Mouse (Mus musculus) myocyte (in vitro differentiated cells): ENCODE measurements around the gene Smchd1. TPM values are rescaled to one million over a fixed set of nuclear protein-coding genes. Genes with fewer than 3 reads are reported as not detected.

Source experiments
- H3K27me3 ChIP-seq: one replicate; pipeline ENCODE4 v1.6.1; 2011; ENCODE audit not compliant: control insufficient read depth, insufficient read depth, insufficient read length
- H3K36me3 ChIP-seq: one replicate; pipeline ENCODE4 v1.6.1; 2011; ENCODE audit not compliant: control insufficient read depth, insufficient read depth
- H3K4me2 ChIP-seq: one replicate; pipeline ENCODE4 v1.6.1; 2011; ENCODE audit warnings: low read depth, control low read depth
- H3K4me3 ChIP-seq: one replicate; pipeline ENCODE4 v1.5.1; 2011; ENCODE audit warnings: mild to moderate bottlenecking, control low read depth, moderate library complexity
- H3K79me2 ChIP-seq: one replicate; pipeline ENCODE4 v1.6.1; 2011; ENCODE audit not compliant: control insufficient read depth, insufficient read depth
- H3ac ChIP-seq: one replicate; pipeline ENCODE4 v1.6.1; 2011; ENCODE audit not compliant: control insufficient read depth, insufficient read length
- CEBPB ChIP-seq: IDR thresholded peaks from 2 replicates; pipeline ENCODE4 v1.6.1; 2011; ENCODE audit warnings: mild to moderate bottlenecking, moderate library complexity; ENCODE audit not compliant: poor library complexity, insufficient read depth, severe bottlenecking
- E2F4 ChIP-seq: IDR thresholded peaks from one replicate; pipeline ENCODE4 v1.6.1; 2011; ENCODE audit warnings: mild to moderate bottlenecking, control low read depth, moderate library complexity; ENCODE audit not compliant: insufficient read depth
- MAX ChIP-seq: IDR thresholded peaks from one replicate; pipeline ENCODE4 v1.6.1; 2011; ENCODE audit warnings: low read depth, mild to moderate bottlenecking, control low read depth
- MYOD1 ChIP-seq, 3 experiments: IDR thresholded peaks; one replicate each; pipeline ENCODE4 v1.6.1; 2011; ENCODE audit warnings: control low read depth in 2 of 3, low read depth in 2 of 3, mild to moderate bottlenecking in 2 of 3, moderate library complexity in 1 of 3; ENCODE audit not compliant: insufficient read length in 2 of 3, control insufficient read depth in 1 of 3
- MYOG ChIP-seq, 3 experiments: IDR thresholded peaks; one replicate each; pipeline ENCODE4 v1.6.1; 2011; ENCODE audit warnings: control low read depth in 2 of 3, low read depth in 2 of 3, mild to moderate bottlenecking in 2 of 3; ENCODE audit not compliant: insufficient read length in 2 of 3, control insufficient read depth in 1 of 3, insufficient read depth in 1 of 3
- POLR2A ChIP-seq: IDR thresholded peaks from one replicate; pipeline ENCODE4 v1.6.1; 2011; ENCODE audit warnings: low read depth, mild to moderate bottlenecking, control low read depth, moderate library complexity; ENCODE audit not compliant: insufficient read length
- POLR2AphosphoS2 ChIP-seq: IDR thresholded peaks from one replicate; pipeline ENCODE4 v1.6.1; 2011; ENCODE audit warnings: low read depth, control low read depth; ENCODE audit not compliant: insufficient read length
- REST ChIP-seq: IDR thresholded peaks from one replicate; pipeline ENCODE4 v1.6.1; 2011; ENCODE audit warnings: mild to moderate bottlenecking, control low read depth, moderate library complexity; ENCODE audit not compliant: insufficient read depth, insufficient read length
- SRF ChIP-seq: IDR thresholded peaks from one replicate; pipeline ENCODE4 v1.6.1; 2011; ENCODE audit warnings: low read depth; ENCODE audit not compliant: control insufficient read depth, insufficient read length
- TCF12 ChIP-seq: IDR thresholded peaks from one replicate; pipeline ENCODE4 v1.6.1; 2011; ENCODE audit warnings: mild to moderate bottlenecking, control low read depth; ENCODE audit not compliant: poor library complexity, insufficient read depth, severe bottlenecking
- TCF3 ChIP-seq: IDR thresholded peaks from one replicate; pipeline ENCODE4 v1.6.1; 2011; ENCODE audit warnings: low read depth, control low read depth; ENCODE audit not compliant: insufficient read length
- USF1 ChIP-seq: IDR thresholded peaks from one replicate; pipeline ENCODE4 v1.6.1; 2011; ENCODE audit warnings: low read depth, mild to moderate bottlenecking, control low read depth, moderate library complexity
- polyA plus RNA-seq: library from polyadenylated mRNA; unstranded; fragments of >200 nt; fragmentation: generic; extraction: Trizol; gene quantifications from one replicate; pipeline ENCODE4 v1.2.1, GENCODE M21; 2012; ENCODE audit warnings: missing spikeins

Smchd1 gene
- polyA plus RNA-seq, 1 experiment: 7.8 TPM

DNA sequence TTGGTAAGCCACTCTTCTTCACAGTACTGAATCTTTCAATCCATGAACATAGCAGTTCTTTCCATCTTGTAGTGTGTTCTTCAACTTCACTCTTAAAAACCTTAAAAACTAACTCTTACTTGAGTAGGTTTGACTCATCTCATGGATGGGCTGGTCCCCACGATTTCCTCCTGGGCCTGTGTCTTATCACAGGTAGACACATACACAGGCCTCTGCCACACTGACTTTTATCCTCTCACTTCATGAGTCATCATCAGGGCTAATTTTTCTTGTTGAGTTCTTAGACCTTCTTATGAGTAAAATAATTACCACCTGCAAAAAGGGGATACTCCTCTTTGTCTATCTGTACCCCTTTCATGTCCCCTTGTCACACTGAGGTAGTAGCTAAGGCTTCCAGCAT is 58.1 kb downstream of the Smchd1 start:
- Histone ChIP-seq H3ac (no peak overlapping the region), H3K36me3 (no peaks in the 10 kb centered on the region), H3K4me3 (no peak overlapping the region), H3K4me2 (no peak overlapping the region), H3K79me2 (no peaks in the 10 kb centered on the region), H3K27me3 (no peaks in the 10 kb centered on the region)
- TF ChIP-seq USF1: no peak
- no peak for TF ChIP-seq MYOD1 (IDR thresholded peaks at IDR 0.05; ENCODE audit: control insufficient read depth in 1 of 3, insufficient read length in 2 of 3, low read depth in 2 of 3)
- TF ChIP-seq REST: no peak
- TF ChIP-seq E2F4: no peak
- TF ChIP-seq SRF: no peak
- TF ChIP-seq POLR2AphosphoS2: no peak
- TF ChIP-seq MYOG (IDR thresholded peaks at IDR 0.05; ENCODE audit: control insufficient read depth in 1 of 3, insufficient read depth in 1 of 3, insufficient read length in 2 of 3, low read depth in 2 of 3): no peak
- TF ChIP-seq MAX: no peak
- no peak for TF ChIP-seq CEBPB
- no peak for TF ChIP-seq TCF3
- TF ChIP-seq TCF12: no peak
- no peak for TF ChIP-seq POLR2A

DNA sequence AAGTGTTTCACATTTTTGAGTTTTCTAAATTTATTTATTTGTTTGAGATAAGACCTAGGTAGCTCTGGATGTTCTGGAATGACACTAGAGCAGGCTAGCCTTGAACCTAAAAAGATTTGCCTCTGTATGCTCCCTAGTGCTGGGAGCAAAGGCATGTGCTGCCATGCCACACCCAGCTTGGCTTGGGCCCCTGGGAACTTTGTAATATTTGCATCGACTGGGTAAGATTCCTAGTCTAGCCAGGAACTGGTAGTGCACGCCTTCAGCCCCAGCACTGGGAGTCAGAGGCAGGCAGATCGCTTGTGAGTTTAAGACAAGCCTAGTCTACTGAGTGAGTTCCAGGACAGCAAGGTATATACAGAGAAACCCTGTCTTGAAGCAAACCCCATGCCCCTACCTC is 87.7 kb downstream of the Smchd1 start:
- Histone ChIP-seq H3K79me2 (no peaks in the 10 kb centered on the region), H3ac (no peak overlapping the region)
- no peak for TF ChIP-seq POLR2AphosphoS2
- TF ChIP-seq TCF12: no peak
- no peak for TF ChIP-seq USF1
- no peak for TF ChIP-seq SRF
- TF ChIP-seq POLR2A: no peak
- no peak for TF ChIP-seq MYOG (IDR thresholded peaks at IDR 0.05; ENCODE audit: control insufficient read depth in 1 of 3, insufficient read depth in 1 of 3, insufficient read length in 2 of 3, low read depth in 2 of 3)
- no peak for TF ChIP-seq MYOD1 (IDR thresholded peaks at IDR 0.05; ENCODE audit: control insufficient read depth in 1 of 3, insufficient read length in 2 of 3, low read depth in 2 of 3)

DNA sequence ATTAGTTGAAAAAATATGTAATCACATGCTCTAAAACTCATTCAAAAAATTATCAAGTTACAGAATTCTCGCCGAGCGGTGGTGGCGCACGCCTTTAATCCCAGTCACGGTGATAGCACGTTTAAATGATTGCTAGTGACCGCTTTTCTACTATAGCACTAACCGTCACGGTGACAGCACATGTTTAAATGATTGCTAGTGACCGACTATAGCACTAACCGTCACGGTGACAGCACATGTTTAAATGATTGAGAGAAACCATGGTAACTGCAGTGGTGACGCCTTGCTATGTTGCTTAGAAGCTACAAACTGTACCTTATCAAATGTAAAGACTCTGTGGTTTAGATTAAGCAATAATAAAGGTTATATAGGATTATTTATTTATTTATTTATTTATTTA is 94.8 kb downstream of the Smchd1 start:
- Histone ChIP-seq H3ac (no peak overlapping the region), H3K27me3 (no peaks in the 10 kb centered on the region), H3K4me3 (no peak overlapping the region), H3K4me2 (no peak overlapping the region), H3K79me2 (no peaks in the 10 kb centered on the region), H3K36me3 (peaks cover 19% of the 10 kb centered on the region)
- TF ChIP-seq MAX (no peak), TCF3 (no peak), TCF12 (no peak), E2F4 (no peak), REST (no peak), SRF (no peak), MYOG (IDR thresholded peaks at IDR 0.05; ENCODE audit: control insufficient read depth in 1 of 3, insufficient read depth in 1 of 3, insufficient read length in 2 of 3, low read depth in 2 of 3) (no peak)

More for the DNA sequence above, 87.7 kb downstream of the Smchd1 start:
- no peaks in the 10 kb centered on the region for H3K27me3 ChIP-seq
- H3K4me3 ChIP-seq: no peak overlapping the region
- H3K36me3 ChIP-seq: peaks cover 19% of the 10 kb centered on the region
- H3K4me2 ChIP-seq: no peak overlapping the region

DNA sequence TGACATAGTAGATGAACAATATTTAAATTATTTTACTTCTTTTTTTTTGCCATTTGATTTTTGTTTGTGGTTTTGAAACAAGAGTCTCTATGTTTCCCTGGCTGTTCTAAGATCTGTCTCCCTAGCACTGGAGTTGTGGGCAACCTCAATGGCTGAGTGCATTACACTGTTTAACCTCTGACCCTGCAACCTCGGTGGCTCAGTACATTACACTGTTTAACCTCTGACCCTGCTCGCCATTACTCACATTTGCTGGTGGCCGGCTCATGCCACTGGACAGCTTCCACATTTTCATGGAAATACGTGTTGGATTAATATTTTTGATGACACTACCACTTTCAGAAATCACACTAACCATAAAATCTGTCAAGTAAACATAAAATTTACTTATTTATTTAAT is 97.2 kb downstream of the Smchd1 start:
- Histone ChIP-seq H3ac (no peak overlapping the region), H3K4me3 (no peak overlapping the region), H3K27me3 (no peaks in the 10 kb centered on the region), H3K36me3 (peaks cover 19% of the 10 kb centered on the region), H3K4me2 (no peak overlapping the region), H3K79me2 (no peaks in the 10 kb centered on the region)
- no peak for TF ChIP-seq TCF12
- no peak for TF ChIP-seq MAX
- TF ChIP-seq MYOG (IDR thresholded peaks at IDR 0.05; ENCODE audit: control insufficient read depth in 1 of 3, insufficient read depth in 1 of 3, insufficient read length in 2 of 3, low read depth in 2 of 3): no peak
- TF ChIP-seq USF1: no peak
- TF ChIP-seq TCF3: no peak
- no peak for TF ChIP-seq CEBPB
- TF ChIP-seq REST: no peak
- no peak for TF ChIP-seq SRF
- no peak for TF ChIP-seq E2F4
- TF ChIP-seq POLR2AphosphoS2: no peak
- TF ChIP-seq MYOD1 (IDR thresholded peaks at IDR 0.05; ENCODE audit: control insufficient read depth in 1 of 3, insufficient read length in 2 of 3, low read depth in 2 of 3): no peak
- TF ChIP-seq POLR2A: no peak

DNA sequence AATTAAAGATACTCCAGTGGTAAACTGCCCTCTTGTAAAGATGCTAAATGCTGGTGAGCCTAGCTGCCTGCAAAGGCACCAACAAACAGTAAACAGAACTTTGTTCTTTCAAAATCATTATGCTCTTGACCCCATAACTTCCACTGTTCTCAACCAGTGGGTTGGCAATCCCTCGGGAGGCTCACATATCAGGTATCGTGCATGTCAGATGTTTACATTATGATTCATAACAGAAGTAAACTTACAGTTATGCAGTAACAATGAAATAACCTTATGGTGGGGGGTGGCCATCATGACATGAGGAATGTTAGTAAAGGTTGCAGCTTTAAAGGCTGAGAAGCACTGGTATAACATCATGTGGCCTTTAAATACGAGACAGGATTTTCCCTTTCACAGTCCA is 119.6 kb downstream of the Smchd1 start:
- TF ChIP-seq USF1 (no peak), POLR2AphosphoS2 (no peak), REST (no peak), MYOD1 (IDR thresholded peaks at IDR 0.05; ENCODE audit: control insufficient read depth in 1 of 3, insufficient read length in 2 of 3, low read depth in 2 of 3) (no peak), SRF (no peak), TCF3 (no peak), POLR2A (no peak), MAX (no peak), CEBPB (no peak), E2F4 (no peak), TCF12 (no peak), MYOG (IDR thresholded peaks at IDR 0.05; ENCODE audit: control insufficient read depth in 1 of 3, insufficient read depth in 1 of 3, insufficient read length in 2 of 3, low read depth in 2 of 3) (no peak)
- Histone ChIP-seq H3K27me3 (no peaks in the 10 kb centered on the region), H3K79me2 (no peaks in the 10 kb centered on the region), H3ac (no peak overlapping the region), H3K4me3 (no peak overlapping the region), H3K4me2 (peak overlapping the region; percentile 60), H3K36me3 (peaks cover 25% of the 10 kb centered on the region)
